Mouse (Mus musculus): Measurements from ENCODE around the gene Mylk3. TPM values are rescaled to one million over a fixed set of nuclear protein-coding genes. Genes with fewer than 3 reads are reported as not detected.
A peak's percentile ranks its signal among the peaks of the same experiment; 100 is the strongest.

The Mylk3 gene
- polyA plus RNA-seq (2014; fragmentation: Nextera tagmentation; extraction: Ambion mirVana), result 0.60 and 0.63 TPM in 2 replicates

DNA sequence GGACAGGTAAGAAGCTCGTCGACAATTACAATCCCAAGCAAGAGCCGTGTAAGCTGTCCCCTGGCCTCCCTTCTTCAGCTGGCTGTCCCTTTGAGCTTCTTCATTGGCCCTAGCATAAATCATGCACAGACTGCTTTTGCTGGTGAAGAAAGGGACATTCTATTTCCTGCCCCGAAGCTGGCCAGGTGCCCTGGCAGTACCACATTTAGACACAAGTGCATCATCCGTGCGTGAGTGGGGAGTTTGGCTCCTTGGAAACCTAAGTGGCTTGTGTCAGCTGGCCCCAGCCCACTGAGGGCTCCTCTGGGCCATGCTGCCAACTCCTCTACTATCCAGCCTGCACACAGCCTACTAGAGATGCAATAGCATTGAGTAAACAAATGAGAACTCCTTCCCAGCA is at the start of gene Mylk3:
Gene Mylk3, minus strand, starts transcription at position 141 of the 400 bp plus-strand sequence.
- Histone ChIP-seq H3K36me3 (ENCODE audit: control insufficient read depth, insufficient read depth, low read length) (no peaks in the 10 kb centered on the region), H3K4me1 (ENCODE audit: control insufficient read depth, insufficient read depth, low read length) (no peaks in the 10 kb centered on the region), H3K4me2 (ENCODE audit: low read length) (no peak within 1 kb of the TSS), H3K9ac (ENCODE audit: low read length) (no peak within 1 kb of the TSS), H3K9me3 (replicated peaks; ENCODE audit: control insufficient read depth, low read length) (no peaks in the 10 kb centered on the region), H3K27ac (ENCODE audit: low read depth, low read length) (no peak within 1 kb of the TSS), H3K4me3 (ENCODE audit: low read depth, low read length) (no peak within 1 kb of the TSS), H3K27me3 (replicated peaks; ENCODE audit: control insufficient read depth, insufficient read depth, low read length) (no peaks in the 10 kb centered on the region)
- 83% methylated on average over 6 of the region's 6 CpGs for WGBS
- DNase-seq (ENCODE audit: low spot score), result no peak
- no peak for ATAC-seq

DNA sequence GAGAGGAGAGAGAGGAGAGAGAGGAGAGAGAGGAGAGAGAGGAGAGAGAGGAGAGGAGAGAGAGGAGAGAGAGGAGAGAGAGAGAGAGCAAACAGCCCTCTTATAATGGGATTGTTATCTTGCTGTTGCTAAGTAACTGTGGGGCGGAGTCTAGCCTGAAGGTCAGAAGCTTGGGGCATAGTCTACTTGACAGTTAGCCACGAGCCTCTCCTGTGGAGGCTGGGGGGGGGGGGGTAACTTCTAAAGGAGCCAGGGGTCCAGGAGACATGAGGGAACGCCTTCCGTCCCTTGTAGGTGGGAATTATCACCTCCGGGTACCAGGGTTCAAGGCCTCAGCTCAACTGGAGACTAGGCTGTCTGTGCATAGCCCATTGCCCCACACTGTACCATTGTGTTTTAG is 49.6 kb upstream of the Mylk3 start:
- no peak for ATAC-seq
- Histone ChIP-seq H3K9ac (ENCODE audit: low read length) (no peak overlapping the region), H3K27ac (ENCODE audit: low read depth, low read length) (no peak overlapping the region), H3K9me3 (replicated peaks; ENCODE audit: control insufficient read depth, low read length) (no peaks in the 10 kb centered on the region), H3K4me1 (ENCODE audit: control insufficient read depth, insufficient read depth, low read length) (peaks cover 9% of the 10 kb centered on the region; the same call in 1 of the 2 replicates), H3K27me3 (replicated peaks; ENCODE audit: control insufficient read depth, insufficient read depth, low read length) (no peaks in the 10 kb centered on the region), H3K36me3 (ENCODE audit: control insufficient read depth, insufficient read depth, low read length) (no peaks in the 10 kb centered on the region), H3K4me2 (ENCODE audit: low read length) (no peak overlapping the region), H3K4me3 (ENCODE audit: low read depth, low read length) (no peak overlapping the region)
- WGBS, result 59% methylated on average over 5 of the region's 5 CpGs
- no peak for DNase-seq (ENCODE audit: low spot score)

DNA sequence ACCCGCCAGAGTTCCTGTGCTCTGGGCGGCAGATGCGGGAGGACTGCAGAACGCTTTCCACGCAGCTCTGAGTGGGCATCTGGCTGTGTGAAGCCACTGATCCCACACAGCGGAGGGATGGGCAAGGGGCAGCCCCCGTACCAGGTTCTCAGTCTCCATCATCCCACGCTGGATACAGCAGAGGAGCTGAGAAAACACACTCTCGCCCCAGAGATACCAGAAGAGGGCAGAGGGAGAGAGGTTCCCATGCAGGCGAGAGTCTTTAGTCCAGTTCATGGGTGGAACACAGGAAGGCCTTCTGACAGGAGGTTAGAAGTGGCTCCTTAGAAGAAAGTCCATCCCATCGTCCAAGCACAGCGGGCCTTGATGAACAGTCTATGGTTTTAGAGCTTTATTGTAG is 48.7 kb upstream of the Mylk3 start:
- H3K4me1 ChIP-seq (ENCODE audit: control insufficient read depth, insufficient read depth, low read length), result peaks cover 10% of the 10 kb centered on the region; the same call in 1 of the 2 replicates
- no peaks in the 10 kb centered on the region for H3K36me3 ChIP-seq (ENCODE audit: control insufficient read depth, insufficient read depth, low read length)
- DNase-seq (ENCODE audit: low spot score), result no peak
- no peak overlapping the region for H3K4me3 ChIP-seq (ENCODE audit: low read depth, low read length)
- no peak overlapping the region for H3K4me2 ChIP-seq (ENCODE audit: low read length)
- no peak for ATAC-seq
- WGBS, result 70% methylated on average over 12 of the region's 12 CpGs
- H3K27me3 ChIP-seq (replicated peaks; ENCODE audit: control insufficient read depth, insufficient read depth, low read length), result no peaks in the 10 kb centered on the region
- no peak overlapping the region for H3K27ac ChIP-seq (ENCODE audit: low read depth, low read length)
- H3K9ac ChIP-seq (ENCODE audit: low read length), result no peak overlapping the region
- no peaks in the 10 kb centered on the region for H3K9me3 ChIP-seq (replicated peaks; ENCODE audit: control insufficient read depth, low read length)

DNA sequence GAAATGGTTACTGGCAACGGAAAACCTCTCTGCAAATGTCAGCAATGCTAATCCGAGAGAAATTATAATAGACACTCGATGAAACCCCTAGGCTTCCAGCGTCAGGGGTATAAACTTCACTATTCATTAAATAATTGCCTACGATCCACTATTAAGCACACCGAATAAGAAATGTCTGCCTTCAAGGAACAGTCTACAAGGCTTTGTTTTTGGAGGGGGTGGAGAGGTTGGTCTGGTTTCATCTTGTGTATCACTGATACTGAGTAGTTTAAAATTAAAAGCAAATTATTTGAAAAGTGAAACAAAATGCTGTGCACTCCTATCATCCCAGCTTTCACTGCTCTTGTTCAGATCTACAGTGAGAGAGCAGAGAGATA is 46.9 kb upstream of the Mylk3 start:
- H3K27ac ChIP-seq (ENCODE audit: low read depth, low read length), result peak overlapping the region; percentile 95; the same call in 1 of the 2 replicates
- ATAC-seq (peak; percentile 63; the same call in 1 of the 2 replicates), DNase-seq (ENCODE audit: low spot score) (no peak)
- WGBS, result 1% methylated on average over 6 of the region's 6 CpGs
- no peaks in the 10 kb centered on the region for H3K9me3 ChIP-seq (replicated peaks; ENCODE audit: control insufficient read depth, low read length)
- H3K4me1 ChIP-seq (ENCODE audit: control insufficient read depth, insufficient read depth, low read length), result peaks cover 16% of the 10 kb centered on the region
- peak overlapping the region; percentile 79 for H3K4me3 ChIP-seq (ENCODE audit: low read depth, low read length)
- peak overlapping the region; percentile 55 for H3K4me2 ChIP-seq (ENCODE audit: low read length)
- no peaks in the 10 kb centered on the region for H3K27me3 ChIP-seq (replicated peaks; ENCODE audit: control insufficient read depth, insufficient read depth, low read length)
- peak overlapping the region; percentile 52 for H3K9ac ChIP-seq (ENCODE audit: low read length)
- H3K36me3 ChIP-seq (ENCODE audit: control insufficient read depth, insufficient read depth, low read length), result no peaks in the 10 kb centered on the region

DNA sequence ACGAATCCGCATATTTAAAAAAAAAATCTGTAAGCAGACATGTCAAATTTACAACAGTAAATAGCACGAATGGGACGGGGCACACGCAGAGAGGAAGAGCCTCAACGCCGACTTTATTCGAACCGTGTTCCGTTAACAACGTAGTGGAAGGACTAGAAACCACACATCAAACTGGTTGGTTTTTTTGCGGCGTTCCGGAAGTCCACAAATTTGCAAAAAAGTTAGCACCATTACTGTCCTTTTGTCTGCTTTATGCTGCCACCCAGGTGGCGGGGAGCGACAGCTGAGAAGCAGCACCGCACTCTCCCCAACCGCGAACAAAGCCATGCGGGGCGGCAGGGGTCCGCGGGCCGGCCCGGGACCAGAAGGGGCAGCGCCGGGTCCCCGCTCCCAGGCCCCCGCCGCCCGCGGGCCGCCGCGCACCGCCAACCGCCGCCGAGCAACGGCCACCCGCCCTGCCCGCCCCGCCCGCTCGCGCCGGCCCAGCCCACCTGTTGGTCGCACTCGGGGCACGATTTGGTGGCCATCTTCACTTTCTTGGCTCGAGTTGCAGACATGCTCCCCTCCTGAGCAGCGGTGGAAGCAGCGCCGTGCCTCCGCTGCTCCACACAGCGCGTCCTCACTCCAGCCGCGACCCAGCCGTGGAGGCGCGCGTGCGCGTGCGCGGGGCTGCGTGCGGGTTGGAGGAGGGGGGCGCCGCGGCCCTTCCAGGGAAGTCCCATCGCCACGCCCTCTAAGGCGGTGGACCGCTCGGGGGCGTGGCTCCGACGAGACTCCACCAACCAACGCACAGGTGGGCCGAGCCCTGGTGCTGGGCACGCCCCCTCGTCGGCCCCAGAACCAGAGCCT is 46.2 kb upstream of the Mylk3 start, which contains the start of gene 4921524J17Rik:
Gene 4921524J17Rik, minus strand, starts transcription at position 666 of the 849 bp plus-strand sequence.
- DNase-seq (ENCODE audit: low spot score), result peak; percentile 99
- Histone ChIP-seq H3K4me3 (ENCODE audit: low read depth, low read length) (peak within 1 kb of the TSS; percentile 79), H3K9me3 (replicated peaks; ENCODE audit: control insufficient read depth, low read length) (no peaks in the 10 kb centered on the region), H3K4me2 (ENCODE audit: low read length) (peak within 1 kb of the TSS; percentile 55), H3K36me3 (ENCODE audit: control insufficient read depth, insufficient read depth, low read length) (no peaks in the 10 kb centered on the region), H3K4me1 (ENCODE audit: control insufficient read depth, insufficient read depth, low read length) (peaks cover 20% of the 10 kb centered on the region), H3K27me3 (replicated peaks; ENCODE audit: control insufficient read depth, insufficient read depth, low read length) (no peaks in the 10 kb centered on the region), H3K27ac (ENCODE audit: low read depth, low read length) (peak within 1 kb of the TSS; percentile 95), H3K9ac (ENCODE audit: low read length) (peak within 1 kb of the TSS; percentile 88)
- peak; percentile 99 for ATAC-seq
- under 1% methylated on average over 78 of the region's 85 CpGs for WGBS

DNA sequence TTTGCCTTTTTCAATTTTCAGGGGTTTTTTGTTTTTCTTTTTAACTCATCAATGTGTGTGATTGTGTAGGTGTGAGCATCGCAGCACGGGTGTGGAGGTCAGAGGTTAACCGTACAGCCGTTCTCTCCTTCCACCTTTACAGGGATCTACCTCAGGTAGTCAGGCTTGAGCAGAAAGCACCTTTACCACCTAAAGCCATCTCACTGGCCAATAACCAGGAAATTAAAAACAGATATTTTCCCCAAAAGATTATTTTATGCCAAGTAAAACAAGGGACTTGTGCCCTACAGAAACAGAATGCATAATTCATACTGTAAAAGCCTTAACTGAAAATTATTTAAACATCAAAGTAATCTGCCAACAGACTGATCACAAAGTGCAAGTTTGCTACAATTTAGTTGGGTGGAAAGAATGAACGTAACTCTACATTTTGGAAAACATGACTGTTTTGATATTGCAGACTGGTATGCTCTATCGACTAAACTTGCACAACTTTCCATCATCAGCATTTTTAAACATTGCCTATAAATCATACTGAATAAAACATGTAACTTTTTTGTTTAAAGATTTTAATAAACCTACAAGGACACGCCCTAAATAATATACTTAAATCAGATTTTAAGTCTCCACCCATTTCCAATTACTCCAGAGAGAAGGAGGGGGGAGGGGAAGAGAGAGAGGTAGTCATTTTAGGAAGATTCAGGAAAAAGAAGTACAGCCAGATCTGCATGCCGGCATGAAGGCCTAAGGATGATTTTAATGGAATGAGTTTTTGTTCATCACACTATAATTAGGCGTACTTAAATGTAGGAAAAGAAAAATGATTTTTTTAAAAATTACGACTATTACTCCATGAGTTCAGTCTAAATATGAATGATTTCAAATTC is 45.4 kb upstream of the Mylk3 start:
- no peaks in the 10 kb centered on the region for H3K9me3 ChIP-seq (replicated peaks; ENCODE audit: control insufficient read depth, low read length)
- peak overlapping the region; percentile 88 for H3K9ac ChIP-seq (ENCODE audit: low read length)
- no peaks in the 10 kb centered on the region for H3K27me3 ChIP-seq (replicated peaks; ENCODE audit: control insufficient read depth, insufficient read depth, low read length)
- ATAC-seq (no peak), DNase-seq (ENCODE audit: low spot score) (peak; percentile 63)
- WGBS, result 22% methylated on average over 10 of the region's 10 CpGs
- peaks cover 20% of the 10 kb centered on the region for H3K4me1 ChIP-seq (ENCODE audit: control insufficient read depth, insufficient read depth, low read length)
- H3K4me2 ChIP-seq (ENCODE audit: low read length), result peak overlapping the region; percentile 55
- no peaks in the 10 kb centered on the region for H3K36me3 ChIP-seq (ENCODE audit: control insufficient read depth, insufficient read depth, low read length)
- no peak overlapping the region for H3K27ac ChIP-seq (ENCODE audit: low read depth, low read length)
- peak overlapping the region; percentile 79 for H3K4me3 ChIP-seq (ENCODE audit: low read depth, low read length)

DNA sequence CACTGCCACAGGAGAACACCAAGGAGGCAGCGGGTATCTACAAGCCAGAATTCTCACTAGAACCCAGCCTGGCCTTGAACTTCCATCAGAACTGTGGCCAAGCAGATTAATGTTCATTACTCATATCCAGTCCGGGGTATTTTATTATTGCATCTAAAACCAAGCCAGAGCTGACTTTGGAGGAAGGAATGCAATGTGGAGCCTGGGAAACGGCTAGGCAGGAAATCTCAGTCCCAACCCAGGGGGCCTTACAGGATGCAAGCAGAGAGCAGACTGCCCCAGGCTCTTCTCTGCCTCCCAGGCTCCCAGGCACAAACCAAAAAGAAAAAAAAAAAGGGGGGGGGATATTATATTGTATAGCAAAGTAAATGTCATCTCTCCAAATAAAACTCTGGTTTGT is 44.7 kb upstream of the Mylk3 start:
- Histone ChIP-seq H3K4me1 (ENCODE audit: control insufficient read depth, insufficient read depth, low read length) (peaks cover 20% of the 10 kb centered on the region), H3K9ac (ENCODE audit: low read length) (peak overlapping the region; percentile 49), H3K36me3 (ENCODE audit: control insufficient read depth, insufficient read depth, low read length) (no peaks in the 10 kb centered on the region), H3K4me3 (ENCODE audit: low read depth, low read length) (peak overlapping the region; percentile 79), H3K9me3 (replicated peaks; ENCODE audit: control insufficient read depth, low read length) (no peaks in the 10 kb centered on the region), H3K4me2 (ENCODE audit: low read length) (peak overlapping the region; percentile 55), H3K27ac (ENCODE audit: low read depth, low read length) (no peak overlapping the region), H3K27me3 (replicated peaks; ENCODE audit: control insufficient read depth, insufficient read depth, low read length) (no peaks in the 10 kb centered on the region)
- WGBS, result 19% methylated on average over 3 of the region's 3 CpGs
- DNase-seq (ENCODE audit: low spot score) (no peak), ATAC-seq (no peak)

DNA sequence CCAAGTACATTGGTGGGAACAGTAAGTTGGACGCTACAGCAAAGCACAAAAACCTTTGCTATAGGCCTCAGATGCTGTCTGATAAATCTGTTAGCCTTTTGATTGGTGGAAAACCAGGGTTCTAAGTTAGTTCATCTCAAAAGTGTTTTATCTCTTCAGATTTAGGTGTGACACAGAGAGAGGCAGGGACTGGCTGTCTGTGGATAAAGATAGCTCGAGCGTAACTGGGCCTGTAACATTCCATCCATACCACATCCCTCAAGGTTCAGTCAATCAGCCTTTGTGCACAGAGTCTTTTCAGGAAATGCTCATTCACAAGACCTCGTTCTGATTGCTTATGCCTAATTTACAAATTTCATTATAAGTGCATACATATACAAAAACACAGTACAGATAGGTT is 43.1 kb upstream of the Mylk3 start:
- peak overlapping the region; percentile 28 for H3K4me2 ChIP-seq (ENCODE audit: low read length)
- H3K9me3 ChIP-seq (replicated peaks; ENCODE audit: control insufficient read depth, low read length), result no peaks in the 10 kb centered on the region
- 0 out of 2 replicates have a peak overlapping the region, but pooled peaks have one; percentile 3 for H3K9ac ChIP-seq (ENCODE audit: low read length)
- peaks cover 20% of the 10 kb centered on the region for H3K4me1 ChIP-seq (ENCODE audit: control insufficient read depth, insufficient read depth, low read length)
- peak overlapping the region; percentile 9; the same call in 1 of the 2 replicates for H3K27ac ChIP-seq (ENCODE audit: low read depth, low read length)
- no peak overlapping the region for H3K4me3 ChIP-seq (ENCODE audit: low read depth, low read length)
- H3K36me3 ChIP-seq (ENCODE audit: control insufficient read depth, insufficient read depth, low read length), result no peaks in the 10 kb centered on the region
- 16% methylated on average over 4 of the region's 4 CpGs for WGBS
- ATAC-seq, result no peak
- DNase-seq (ENCODE audit: low spot score), result no peak
- no peaks in the 10 kb centered on the region for H3K27me3 ChIP-seq (replicated peaks; ENCODE audit: control insufficient read depth, insufficient read depth, low read length)
